Mouse (Mus musculus) heart, adult 2 months (tissue): Measurements from ENCODE around the gene Fam89a.

Experiments
- CTCF ChIP-seq: fragments of 200-600 bp; IDR thresholded peaks from 2 replicates; pipeline ENCODE4 v1.8.1; 2022; ENCODE audit warnings: antibody characterized with exemption, mild to moderate bottlenecking, moderate library complexity
- POLR2A ChIP-seq: fragments of 200-500 bp; IDR thresholded peaks from 2 replicates; pipeline ENCODE4 v1.6.1; 2011; ENCODE audit warnings: mild to moderate bottlenecking, low read depth, low read length, control low read depth; ENCODE audit not compliant: insufficient read depth

DNA sequence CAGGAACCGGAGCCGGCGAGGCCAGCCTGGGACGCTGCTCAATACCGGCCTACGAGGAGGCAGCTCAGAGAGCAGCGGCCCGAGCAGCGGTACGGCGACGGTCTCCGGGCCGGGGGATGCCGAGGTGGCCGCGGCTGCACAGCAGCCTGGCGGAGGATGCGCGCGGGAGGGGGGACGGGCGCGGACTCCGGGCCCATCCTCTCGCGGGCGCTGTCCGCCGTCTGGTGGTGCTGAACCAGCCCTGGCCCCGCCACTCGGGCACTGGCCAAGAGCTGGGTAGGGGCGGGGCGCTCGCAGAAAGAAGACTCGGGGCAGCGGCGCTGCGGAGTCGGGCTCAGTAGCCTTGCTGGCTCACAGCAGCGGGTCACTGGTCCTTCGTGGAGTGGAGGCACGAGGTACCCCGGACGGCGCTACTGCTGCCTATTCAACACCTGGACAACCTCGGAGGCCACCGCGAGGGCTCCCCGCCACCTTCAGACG is 41.6 kb upstream of the Fam89a start:
- TF ChIP-seq CTCF (no peak), POLR2A (no peak)
